Mouse (Mus musculus): ENCODE results near the gene Vps50. TPM values are rescaled to one million over a fixed set of nuclear protein-coding genes. Genes with fewer than 3 reads are reported as not detected.
"Not testable (repeated sequence)": the region's sequence is repeated elsewhere in the genome, so short reads cannot be mapped to it uniquely, and the experiment has no call there.

Vps50 gene
- polyA plus RNA-seq, 1 experiment, result 29.2 TPM

DNA sequence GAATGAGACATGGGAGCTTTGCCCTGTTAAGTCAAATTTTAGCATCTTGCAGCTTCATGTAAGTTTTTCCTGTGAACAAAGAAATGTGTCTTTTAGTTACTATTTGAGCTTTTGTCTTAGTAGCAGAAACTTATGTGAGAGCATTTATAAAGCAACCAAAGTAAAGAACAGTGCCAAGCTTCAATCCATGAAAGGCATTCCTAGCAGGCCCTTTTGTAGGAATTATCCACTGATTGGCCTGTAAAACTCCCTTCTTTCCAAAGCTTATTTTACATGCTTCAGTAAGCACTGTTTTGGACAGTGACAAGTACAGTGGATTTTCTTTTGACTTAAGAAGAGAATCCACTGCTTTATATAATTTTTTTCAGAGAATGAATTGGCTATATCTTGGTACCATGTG is 64.1 kb downstream of the Vps50 start:
- DNase-seq, result no peak
- TF ChIP-seq POLR2A (IDR thresholded peaks at IDR 0.05; ENCODE audit: borderline replicate concordance, insufficient read depth, low read length), result no peak
- no peak for TF ChIP-seq CTCF (IDR thresholded peaks at IDR 0.05; ENCODE audit: borderline replicate concordance, insufficient read depth, low read depth, low read length)
- Histone ChIP-seq H3K4me3 (replicated peaks; ENCODE audit: insufficient read depth, low read depth, low read length) (no peak overlapping the region), H3K4me1 (ENCODE audit: control insufficient read depth, insufficient read depth, low read length) (no peaks in the 10 kb centered on the region), H3K27me3 (ENCODE audit: control insufficient read depth, insufficient read depth, low read length) (no peaks in the 10 kb centered on the region), H3K27ac (ENCODE audit: insufficient read depth, low read length) (no peak overlapping the region)

DNA sequence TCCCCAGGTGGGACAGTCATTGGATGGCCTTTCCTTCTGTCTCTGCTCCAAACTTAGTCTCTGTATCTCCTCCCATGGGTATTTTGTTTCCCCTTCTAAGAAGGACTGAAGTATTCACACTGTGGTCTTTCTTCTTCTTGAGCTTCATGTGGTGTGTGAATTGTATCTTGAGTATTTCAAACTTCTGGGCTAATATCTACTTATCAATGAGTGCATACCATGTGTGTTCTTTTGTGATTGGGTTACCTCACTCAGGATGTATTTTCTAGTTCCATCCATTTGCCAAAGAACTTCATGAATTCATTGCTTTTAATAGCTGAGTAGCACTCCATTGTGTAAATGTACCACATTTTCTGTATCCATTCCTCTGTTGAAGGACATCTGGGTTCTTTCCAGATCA is 65.9 kb downstream of the Vps50 start:
- not testable (repeated sequence) for H3K27ac ChIP-seq (ENCODE audit: insufficient read depth, low read length); H3K4me1 ChIP-seq (ENCODE audit: control insufficient read depth, insufficient read depth, low read length); H3K27me3 ChIP-seq (ENCODE audit: control insufficient read depth, insufficient read depth, low read length); DNase-seq; H3K4me3 ChIP-seq (replicated peaks; ENCODE audit: insufficient read depth, low read depth, low read length)

DNA sequence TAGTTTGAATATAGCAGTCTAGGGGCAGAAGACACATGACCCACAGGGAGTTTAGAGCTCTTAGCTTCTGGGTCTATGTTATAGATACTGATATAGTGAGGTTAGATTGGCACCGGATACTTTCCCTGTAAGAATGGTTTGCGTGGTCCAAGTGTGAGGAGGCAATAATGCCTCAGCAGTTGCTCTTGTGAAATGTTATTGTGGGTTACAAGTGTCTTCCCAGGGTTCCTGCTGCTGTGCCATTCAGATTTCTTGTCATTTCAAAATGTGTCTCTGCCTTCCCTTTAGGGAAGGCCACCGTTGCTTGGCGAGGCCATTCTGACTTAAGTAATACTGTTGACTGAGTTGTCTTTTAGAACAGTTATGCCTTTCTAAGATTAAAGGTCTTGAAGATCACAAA is 66.8 kb downstream of the Vps50 start:
- 70% methylated on average over 4 of the region's 4 CpGs for WGBS
- no peaks in the 10 kb centered on the region for H3K27me3 ChIP-seq (ENCODE audit: control insufficient read depth, insufficient read depth, low read length)

DNA sequence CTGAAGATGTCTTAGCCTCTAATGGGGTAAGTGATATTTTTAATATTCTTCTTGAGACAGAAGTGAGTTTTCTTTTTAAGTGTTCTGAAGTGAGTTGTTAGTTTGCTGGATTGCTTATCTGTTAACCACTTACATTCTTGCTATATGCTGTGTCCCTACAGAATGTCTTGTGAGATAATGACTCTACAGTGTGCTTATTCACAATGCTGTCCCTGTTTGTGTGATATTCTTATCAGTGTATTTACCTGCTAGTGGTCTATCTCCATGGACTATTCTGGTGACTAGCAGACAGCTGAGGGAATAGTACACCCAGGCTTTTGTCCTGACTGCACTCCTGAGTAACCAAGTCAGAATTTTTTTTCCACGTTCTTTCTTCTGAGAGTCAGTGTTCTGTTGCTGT is 67.5 kb downstream of the Vps50 start:
- WGBS, result 90% methylated on average over 1 of the region's 1 CpGs
- TF ChIP-seq CTCF (IDR thresholded peaks at IDR 0.05; ENCODE audit: borderline replicate concordance, insufficient read depth, low read depth, low read length), result no peak
- TF ChIP-seq POLR2A (IDR thresholded peaks at IDR 0.05; ENCODE audit: borderline replicate concordance, insufficient read depth, low read length), result no peak
- H3K27me3 ChIP-seq (ENCODE audit: control insufficient read depth, insufficient read depth, low read length), result no peaks in the 10 kb centered on the region
- no peak overlapping the region for H3K27ac ChIP-seq (ENCODE audit: insufficient read depth, low read length)
- no peaks in the 10 kb centered on the region for H3K4me1 ChIP-seq (ENCODE audit: control insufficient read depth, insufficient read depth, low read length)
- no peak overlapping the region for H3K4me3 ChIP-seq (replicated peaks; ENCODE audit: insufficient read depth, low read depth, low read length)
- DNase-seq, result no peak

More for the DNA sequence above, 66.8 kb downstream of the Vps50 start:
- Histone ChIP-seq H3K4me3 (replicated peaks; ENCODE audit: insufficient read depth, low read depth, low read length) (no peak overlapping the region), H3K27ac (ENCODE audit: insufficient read depth, low read length) (no peak overlapping the region), H3K4me1 (ENCODE audit: control insufficient read depth, insufficient read depth, low read length) (no peaks in the 10 kb centered on the region)
- no peak for TF ChIP-seq CTCF (IDR thresholded peaks at IDR 0.05; ENCODE audit: borderline replicate concordance, insufficient read depth, low read depth, low read length)
- no peak for TF ChIP-seq POLR2A (IDR thresholded peaks at IDR 0.05; ENCODE audit: borderline replicate concordance, insufficient read depth, low read length)
- no peak for DNase-seq

DNA sequence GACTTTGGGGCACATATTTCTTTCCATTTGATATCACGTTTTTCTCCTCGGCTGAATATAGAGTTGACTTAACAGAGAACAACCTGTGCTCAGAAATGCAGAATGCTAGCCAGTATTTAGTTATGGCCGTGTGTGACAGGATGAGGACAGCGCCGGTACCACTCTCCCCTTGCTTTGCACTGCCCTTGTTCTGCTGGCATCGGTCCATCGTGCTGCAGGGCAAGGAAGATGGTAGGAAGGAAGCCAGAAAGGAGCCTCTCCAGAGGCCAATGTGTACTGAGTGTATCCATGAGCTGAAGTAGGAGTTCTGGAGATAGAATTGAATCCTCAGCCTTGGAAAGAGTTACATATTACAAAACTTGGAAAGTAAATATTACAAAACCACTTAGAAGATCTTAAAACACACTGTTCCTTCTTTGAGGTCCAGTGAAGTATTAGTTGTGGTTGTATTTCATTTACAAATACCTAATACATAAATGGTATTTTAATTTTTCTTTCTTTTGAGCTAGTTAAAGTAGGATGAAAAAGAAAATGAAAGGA is 69.0 kb downstream of the Vps50 start:
- WGBS, result 61% methylated on average over 7 of the region's 7 CpGs
- DNase-seq, result peak; percentile 24
- H3K4me3 ChIP-seq (replicated peaks; ENCODE audit: insufficient read depth, low read depth, low read length), result no peak overlapping the region
- no peak for TF ChIP-seq CTCF (IDR thresholded peaks at IDR 0.05; ENCODE audit: borderline replicate concordance, insufficient read depth, low read depth, low read length)
- no peak for TF ChIP-seq POLR2A (IDR thresholded peaks at IDR 0.05; ENCODE audit: borderline replicate concordance, insufficient read depth, low read length)
- H3K4me1 ChIP-seq (ENCODE audit: control insufficient read depth, insufficient read depth, low read length), result no peaks in the 10 kb centered on the region
- H3K27me3 ChIP-seq (ENCODE audit: control insufficient read depth, insufficient read depth, low read length), result no peaks in the 10 kb centered on the region
- no peak overlapping the region for H3K27ac ChIP-seq (ENCODE audit: insufficient read depth, low read length)

DNA sequence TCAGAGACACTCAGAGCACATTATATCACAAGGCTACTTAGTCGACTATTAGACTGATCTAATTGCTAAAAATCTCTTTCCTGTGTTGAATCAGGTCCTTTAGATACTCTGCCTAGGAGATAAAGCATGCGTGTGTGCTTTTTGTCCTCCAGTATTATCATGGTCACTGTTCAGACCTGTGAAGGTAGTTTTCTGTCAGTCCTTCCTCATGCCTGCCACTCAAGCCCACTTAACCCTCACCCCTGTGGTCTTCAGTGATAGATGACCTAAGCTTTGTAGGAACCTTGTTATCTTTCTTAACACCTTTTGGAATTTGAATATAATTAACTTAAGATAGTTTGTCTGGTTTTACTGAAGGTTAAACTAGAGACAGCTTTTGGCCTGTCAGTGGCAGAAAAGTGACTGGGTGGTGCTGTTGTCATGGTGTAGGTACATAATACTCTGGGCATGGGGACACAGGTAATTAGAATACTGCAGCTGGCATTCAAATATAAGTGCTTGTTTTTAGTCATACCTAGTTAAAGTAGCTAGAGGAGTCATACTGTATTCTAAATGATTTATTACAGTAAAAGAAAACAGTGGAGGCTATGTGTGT is 74.1 kb downstream of the Vps50 start:
- TF ChIP-seq POLR2A (IDR thresholded peaks at IDR 0.05; ENCODE audit: borderline replicate concordance, insufficient read depth, low read length) (no peak), CTCF (IDR thresholded peaks at IDR 0.05; ENCODE audit: borderline replicate concordance, insufficient read depth, low read depth, low read length) (no peak)
- H3K4me1 ChIP-seq (ENCODE audit: control insufficient read depth, insufficient read depth, low read length), result no peaks in the 10 kb centered on the region

DNA sequence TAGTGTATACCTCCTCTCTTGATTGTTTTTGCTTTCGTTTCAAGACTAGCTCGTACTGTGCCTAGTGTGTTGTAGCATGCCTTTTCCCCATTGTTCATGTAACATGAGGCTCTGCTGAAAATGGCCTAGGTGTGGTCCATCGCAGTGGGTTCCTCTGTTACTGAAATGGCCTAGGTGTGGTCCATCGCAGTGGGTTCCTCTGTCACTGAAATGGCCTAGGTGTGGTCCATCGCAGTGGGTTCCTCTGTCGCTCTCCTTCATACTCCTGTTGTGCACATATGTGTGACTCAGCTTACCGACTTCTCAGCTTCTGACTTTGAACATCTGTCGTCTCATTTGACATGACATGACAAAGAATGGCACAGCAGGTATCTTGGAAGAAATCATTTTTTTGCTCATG is 75.6 kb downstream of the Vps50 start:
- no peaks in the 10 kb centered on the region for H3K4me1 ChIP-seq (ENCODE audit: control insufficient read depth, insufficient read depth, low read length)
- no peak overlapping the region for H3K4me3 ChIP-seq (replicated peaks; ENCODE audit: insufficient read depth, low read depth, low read length)
- no peak overlapping the region for H3K27ac ChIP-seq (ENCODE audit: insufficient read depth, low read length)
- no peak for TF ChIP-seq POLR2A (IDR thresholded peaks at IDR 0.05; ENCODE audit: borderline replicate concordance, insufficient read depth, low read length)
- TF ChIP-seq CTCF (IDR thresholded peaks at IDR 0.05; ENCODE audit: borderline replicate concordance, insufficient read depth, low read depth, low read length), result no peak
- DNase-seq, result no peak
- WGBS, result 83% methylated on average over 8 of the region's 8 CpGs
- no peaks in the 10 kb centered on the region for H3K27me3 ChIP-seq (ENCODE audit: control insufficient read depth, insufficient read depth, low read length)

More for the DNA sequence above, 74.1 kb downstream of the Vps50 start:
- Histone ChIP-seq H3K27me3 (ENCODE audit: control insufficient read depth, insufficient read depth, low read length) (no peaks in the 10 kb centered on the region), H3K4me3 (replicated peaks; ENCODE audit: insufficient read depth, low read depth, low read length) (no peak overlapping the region), H3K27ac (ENCODE audit: insufficient read depth, low read length) (no peak overlapping the region)
- 91% methylated on average over 2 of the region's 2 CpGs for WGBS
- no peak for DNase-seq

DNA sequence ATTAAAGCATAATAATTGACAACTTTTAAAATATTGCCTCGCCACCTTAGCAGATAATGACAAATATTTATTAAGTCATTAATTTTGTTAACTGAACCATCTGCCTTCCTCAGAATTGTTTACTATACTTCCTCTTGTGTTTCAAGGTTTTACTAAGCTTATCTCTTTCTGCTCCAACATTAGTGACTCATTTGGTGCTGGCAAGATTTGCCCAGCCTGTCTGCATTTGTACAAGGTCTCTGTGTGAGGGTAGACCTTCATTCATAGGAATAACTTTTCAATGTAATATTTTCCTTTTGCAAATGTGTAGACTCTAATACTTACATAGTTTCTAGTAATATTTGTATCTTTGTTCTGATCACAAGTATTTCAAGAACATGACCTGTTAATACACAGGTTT is 87.2 kb downstream of the Vps50 start:
- no peak for TF ChIP-seq POLR2A (IDR thresholded peaks at IDR 0.05; ENCODE audit: borderline replicate concordance, insufficient read depth, low read length)
- TF ChIP-seq CTCF (IDR thresholded peaks at IDR 0.05; ENCODE audit: borderline replicate concordance, insufficient read depth, low read depth, low read length), result no peak
- Histone ChIP-seq H3K27me3 (ENCODE audit: control insufficient read depth, insufficient read depth, low read length) (no peaks in the 10 kb centered on the region), H3K4me1 (ENCODE audit: control insufficient read depth, insufficient read depth, low read length) (no peaks in the 10 kb centered on the region), H3K27ac (ENCODE audit: insufficient read depth, low read length) (no peak overlapping the region), H3K4me3 (replicated peaks; ENCODE audit: insufficient read depth, low read depth, low read length) (no peak overlapping the region)
- DNase-seq, result no peak
- 97% methylated on average over 1 of the region's 1 CpGs for WGBS

Measured in cerebellum, adult 2 months (tissue).